Mouse (Mus musculus) lung, embryonic 15.5 days (tissue): ENCODE measurements around the gene Mybbp1a. TPM values are rescaled to one million over a fixed set of nuclear protein-coding genes. Genes with fewer than 3 reads are reported as not detected.

Experiments
- ATAC-seq: fragments of 200-750 bp; cut with Nextera tagmentation; 2 replicates; pipeline ENCODE4 v1.8.0; 2017; ENCODE audit warnings: moderate number of reproducible peaks, borderline replicate concordance; ENCODE audit not compliant: low FRiP score, low TSS enrichment; ENCODE audit errors: extremely low read depth
- H3K27ac ChIP-seq: fragments of 300-500 bp; sonication (generic); 2 replicates; pipeline ENCODE4 v1.5.1; 2015; ENCODE audit warnings: moderate library complexity, mild to moderate bottlenecking, inconsistent platforms
- H3K27me3 ChIP-seq: fragments of 300-500 bp; sonication (generic); 2 replicates; pipeline ENCODE4 v1.6.1; 2015; ENCODE audit warnings: inconsistent platforms
- H3K36me3 ChIP-seq: fragments of 300-500 bp; sonication (generic); 2 replicates; pipeline ENCODE4 v1.6.1; 2015; ENCODE audit warnings: inconsistent platforms
- H3K4me1 ChIP-seq: fragments of 300-500 bp; sonication (generic); 2 replicates; pipeline ENCODE4 v1.6.1; 2015; ENCODE audit warnings: inconsistent platforms
- H3K4me2 ChIP-seq: fragments of 300-500 bp; sonication (generic); 2 replicates; pipeline ENCODE4 v1.6.1; 2015; ENCODE audit warnings: inconsistent platforms, mild to moderate bottlenecking, moderate library complexity
- H3K4me3 ChIP-seq: fragments of 300-500 bp; sonication (generic); 2 replicates; pipeline ENCODE4 v1.5.1; 2015; ENCODE audit warnings: mild to moderate bottlenecking, inconsistent platforms
- H3K9ac ChIP-seq: fragments of 300-500 bp; sonication (generic); 2 replicates; pipeline ENCODE4 v1.6.1; 2015; ENCODE audit warnings: inconsistent platforms
- H3K9me3 ChIP-seq: fragments of 300-500 bp; sonication (generic); 2 replicates; pipeline ENCODE4 v1.6.1; 2016; ENCODE audit warnings: inconsistent platforms
- WGBS: fragments of 180-500 bp; shearing (Covaris S2); methylation state at CpG from one replicate; pipeline ENCODE4 v1.1.7; 2015; 5-methylcytosine and 5-hydroxymethylcytosine counted together
- polyA plus RNA-seq: library from polyadenylated mRNA; unstranded; fragments of >200 nt; fragmentation: Nextera tagmentation; extraction: Ambion mirVana; gene quantifications from 2 replicates; pipeline ENCODE4 v1.2.1, GENCODE M21; 2015

Mybbp1a gene
- polyA plus RNA-seq, 1 experiment from 2014 or later = 140 TPM

GRCm38 (mm10) chr11:72485157-72485556 lies 44.0 kb downstream of the Mybbp1a start:
- peaks cover 40% of the 10 kb centered on the region for H3K4me1 ChIP-seq
- no peak for ATAC-seq
- WGBS = 47% methylated on average over 5 of the region's 5 CpGs

DNA sequence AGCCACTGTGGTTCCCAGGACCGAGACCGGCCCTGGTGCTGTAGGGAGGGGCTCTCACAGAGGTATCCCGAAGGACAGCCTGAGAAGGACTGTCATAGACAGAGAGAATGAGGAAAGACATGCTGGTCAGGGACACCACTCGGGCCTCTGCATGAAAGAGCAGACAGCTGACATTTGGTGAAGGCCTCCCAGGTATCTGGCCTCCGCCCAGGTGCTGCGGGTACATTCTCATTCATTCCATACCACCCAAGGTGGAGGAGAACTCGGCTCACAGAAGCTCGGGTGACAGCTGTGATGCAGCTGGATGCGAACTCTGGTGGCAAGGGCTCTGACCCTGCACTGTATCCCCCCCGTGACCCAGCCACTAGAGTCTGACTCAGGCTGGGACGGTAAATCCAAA lies 44.8 kb downstream of the Mybbp1a start:
- Histone ChIP-seq H3K27ac (no peak overlapping the region), H3K9ac (no peak overlapping the region), H3K27me3 (peaks cover 21% of the 10 kb centered on the region), H3K4me2 (no peak overlapping the region), H3K4me3 (no peak overlapping the region), H3K36me3 (no peaks in the 10 kb centered on the region), H3K9me3 (no peaks in the 10 kb centered on the region), H3K4me1 (peaks cover 40% of the 10 kb centered on the region)
- 66% methylated on average over 11 of the region's 11 CpGs for WGBS
- ATAC-seq = no peak

More at GRCm38 (mm10) chr11:72485157-72485556, 44.0 kb downstream of the Mybbp1a start:
- H3K9me3 ChIP-seq = no peaks in the 10 kb centered on the region
- no peak overlapping the region for H3K9ac ChIP-seq
- H3K27me3 ChIP-seq = peaks cover 21% of the 10 kb centered on the region
- H3K4me2 ChIP-seq = no peak overlapping the region
- no peaks in the 10 kb centered on the region for H3K36me3 ChIP-seq
- H3K27ac ChIP-seq = 0 out of 2 replicates have a peak overlapping the region, but pooled peaks have one; percentile 3
- H3K4me3 ChIP-seq = no peak overlapping the region

DNA sequence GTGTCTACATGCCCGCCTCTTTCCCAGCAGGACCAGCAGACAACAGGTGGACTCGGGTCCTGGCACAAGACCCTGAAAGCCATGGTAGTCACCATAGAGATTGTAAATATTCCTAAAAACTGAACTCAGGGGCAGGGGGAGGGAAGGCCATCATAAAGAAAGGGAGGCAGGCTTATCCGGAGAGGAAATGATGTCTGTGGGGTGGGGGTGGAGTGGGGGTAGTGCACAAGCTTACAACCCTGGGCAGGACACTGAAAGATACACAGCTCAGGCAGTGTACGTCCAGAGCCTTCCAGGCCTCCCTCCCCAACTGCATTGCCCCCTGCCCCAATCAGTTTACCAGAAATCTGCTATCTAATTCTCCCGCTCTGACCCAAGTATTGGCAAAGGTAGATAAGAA lies 46.0 kb downstream of the Mybbp1a start:
- H3K4me2 ChIP-seq = peak overlapping the region; percentile 99
- no peak for ATAC-seq
- H3K4me1 ChIP-seq = peaks cover 40% of the 10 kb centered on the region
- H3K27me3 ChIP-seq = peaks cover 21% of the 10 kb centered on the region
- H3K27ac ChIP-seq = 0 out of 2 replicates have a peak overlapping the region, but pooled peaks have one; percentile 26
- no peaks in the 10 kb centered on the region for H3K9me3 ChIP-seq
- H3K9ac ChIP-seq = no peak overlapping the region
- no peaks in the 10 kb centered on the region for H3K36me3 ChIP-seq
- WGBS = 49% methylated on average over 5 of the region's 5 CpGs
- 0 out of 2 replicates have a peak overlapping the region, but pooled peaks have one; percentile 6 for H3K4me3 ChIP-seq

DNA sequence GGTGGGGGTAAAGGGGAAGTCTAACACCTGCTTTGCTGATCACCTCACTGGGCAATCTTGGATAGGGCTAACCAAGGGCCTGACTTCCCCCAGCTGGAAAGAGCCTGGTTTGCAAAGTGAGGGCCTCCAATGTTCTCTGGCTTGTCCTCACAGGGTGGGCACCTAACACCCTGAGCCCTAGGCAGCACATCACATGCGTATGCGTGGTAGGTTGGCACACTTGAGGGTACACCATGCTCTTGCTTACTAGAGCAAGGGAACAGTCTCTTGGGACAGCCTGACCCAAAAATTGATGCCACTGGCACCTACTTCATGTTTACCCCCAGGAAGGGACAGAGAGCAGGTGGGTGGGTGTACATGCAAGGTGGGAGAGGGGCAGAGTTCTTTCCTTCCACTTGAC lies 46.6 kb downstream of the Mybbp1a start:
- 89% methylated on average over 2 of the region's 2 CpGs for WGBS
- Histone ChIP-seq H3K4me2 (peak overlapping the region; percentile 99), H3K9ac (no peak overlapping the region), H3K27me3 (peaks cover 21% of the 10 kb centered on the region), H3K4me1 (peaks cover 40% of the 10 kb centered on the region), H3K36me3 (no peaks in the 10 kb centered on the region), H3K4me3 (peak overlapping the region; percentile 67; the same call in 1 of the 2 replicates), H3K27ac (0 out of 2 replicates have a peak overlapping the region, but pooled peaks have one; percentile 26), H3K9me3 (no peaks in the 10 kb centered on the region)
- no peak for ATAC-seq

DNA sequence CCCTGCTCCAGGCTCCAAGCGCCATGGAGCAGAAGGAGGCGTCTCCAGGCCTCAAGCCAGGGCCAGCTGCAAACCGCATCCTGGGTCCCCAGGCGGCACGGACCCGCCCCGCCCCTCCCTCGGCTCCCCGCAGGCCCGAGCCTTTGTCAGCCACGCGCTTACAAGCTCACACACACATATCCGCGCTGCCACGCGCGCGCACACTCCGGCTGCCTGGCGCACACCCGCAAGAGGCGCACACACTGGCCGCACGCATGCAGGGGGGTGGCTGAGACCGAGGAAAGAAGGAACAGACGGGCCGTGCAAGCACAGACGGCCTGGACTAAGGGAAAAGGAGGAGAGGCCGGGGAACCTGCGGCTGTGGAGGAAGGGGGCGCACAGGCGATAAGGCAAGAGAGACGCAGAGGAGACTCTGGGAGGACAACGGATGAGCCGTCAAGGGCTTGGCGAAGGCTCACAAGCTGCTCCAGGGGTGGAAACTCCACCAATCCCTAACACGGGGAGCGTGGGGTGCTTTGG lies 47.7 kb downstream of the Mybbp1a start:
- 0% methylated on average over 38 of the region's 38 CpGs for WGBS
- H3K4me3 ChIP-seq = peak overlapping the region; percentile 67
- H3K9me3 ChIP-seq = no peaks in the 10 kb centered on the region
- peaks cover 24% of the 10 kb centered on the region for H3K27me3 ChIP-seq
- peak overlapping the region; percentile 49 for H3K9ac ChIP-seq
- peak overlapping the region; percentile 45; the same call in 1 of the 2 replicates for H3K27ac ChIP-seq
- no peak for ATAC-seq
- peaks cover 40% of the 10 kb centered on the region for H3K4me1 ChIP-seq
- peak overlapping the region; percentile 99 for H3K4me2 ChIP-seq
- H3K36me3 ChIP-seq = no peaks in the 10 kb centered on the region

DNA sequence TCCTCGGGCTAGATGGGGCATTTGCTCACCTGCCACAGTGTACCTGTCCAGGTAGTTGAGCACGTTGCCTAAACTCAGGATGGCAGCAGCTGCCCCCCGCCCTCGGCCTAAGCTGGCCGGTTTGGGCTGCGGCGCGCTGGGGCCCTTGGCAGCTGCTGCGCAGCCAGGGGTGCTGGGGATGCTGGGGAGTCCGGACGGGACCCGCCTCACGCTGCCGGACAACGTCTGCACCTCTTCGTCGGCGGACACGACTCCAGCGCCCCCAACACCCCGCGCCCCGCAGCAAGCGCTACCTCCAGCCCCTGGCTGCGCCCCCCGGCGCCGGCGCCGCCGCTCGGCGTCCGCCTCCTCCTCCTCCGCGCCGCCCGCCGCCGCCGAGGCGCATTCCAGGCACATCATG lies 48.2 kb downstream of the Mybbp1a start:
- H3K27ac ChIP-seq = no peak overlapping the region; the same call in 1 of the 2 replicates
- no peaks in the 10 kb centered on the region for H3K36me3 ChIP-seq
- peak overlapping the region; percentile 67 for H3K4me3 ChIP-seq
- H3K27me3 ChIP-seq = peaks cover 24% of the 10 kb centered on the region
- peak overlapping the region; percentile 49 for H3K9ac ChIP-seq
- peak; percentile 6; the same call in 1 of the 2 replicates for ATAC-seq
- H3K4me2 ChIP-seq = peak overlapping the region; percentile 99
- H3K9me3 ChIP-seq = no peaks in the 10 kb centered on the region
- H3K4me1 ChIP-seq = peaks cover 39% of the 10 kb centered on the region
- 1% methylated on average over 19 of the region's 42 CpGs for WGBS

DNA sequence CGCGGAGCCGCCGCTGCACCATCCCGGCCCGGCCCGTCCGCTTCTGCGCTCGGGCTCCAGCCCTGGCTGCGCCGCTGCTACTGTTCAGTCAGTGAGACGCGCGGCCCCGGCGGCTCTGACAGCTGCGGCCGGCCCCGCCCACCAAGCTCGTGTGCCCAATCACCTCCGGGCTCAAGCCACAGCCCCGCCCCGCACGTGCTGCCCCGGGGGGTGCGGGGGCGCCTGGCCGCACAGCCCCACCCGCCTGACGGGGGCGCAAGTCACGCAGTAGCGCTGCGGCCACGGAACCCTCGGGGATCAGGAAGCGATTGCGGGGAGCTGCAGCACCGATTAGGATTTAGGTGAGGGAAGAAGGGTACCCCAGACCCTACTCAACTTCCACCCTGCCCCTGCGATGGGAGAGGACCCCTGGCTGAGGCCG lies 48.7 kb downstream of the Mybbp1a start, which contains the start of gene Spns2:
Gene Spns2 (minus strand): TSS at position 24 of the 421 bp plus-strand sequence.
- peak within 1 kb of the TSS; percentile 49 for H3K9ac ChIP-seq
- H3K27ac ChIP-seq = peak within 1 kb of the TSS; percentile 45
- peak within 1 kb of the TSS; percentile 99 for H3K4me2 ChIP-seq
- H3K4me1 ChIP-seq = peaks cover 34% of the 10 kb centered on the region
- peaks cover 24% of the 10 kb centered on the region for H3K27me3 ChIP-seq
- ATAC-seq = peak; percentile 91
- under 1% methylated on average over 42 of the region's 42 CpGs for WGBS
- peak within 1 kb of the TSS; percentile 67 for H3K4me3 ChIP-seq
- H3K9me3 ChIP-seq = no peaks in the 10 kb centered on the region
- H3K36me3 ChIP-seq = no peaks in the 10 kb centered on the region

DNA sequence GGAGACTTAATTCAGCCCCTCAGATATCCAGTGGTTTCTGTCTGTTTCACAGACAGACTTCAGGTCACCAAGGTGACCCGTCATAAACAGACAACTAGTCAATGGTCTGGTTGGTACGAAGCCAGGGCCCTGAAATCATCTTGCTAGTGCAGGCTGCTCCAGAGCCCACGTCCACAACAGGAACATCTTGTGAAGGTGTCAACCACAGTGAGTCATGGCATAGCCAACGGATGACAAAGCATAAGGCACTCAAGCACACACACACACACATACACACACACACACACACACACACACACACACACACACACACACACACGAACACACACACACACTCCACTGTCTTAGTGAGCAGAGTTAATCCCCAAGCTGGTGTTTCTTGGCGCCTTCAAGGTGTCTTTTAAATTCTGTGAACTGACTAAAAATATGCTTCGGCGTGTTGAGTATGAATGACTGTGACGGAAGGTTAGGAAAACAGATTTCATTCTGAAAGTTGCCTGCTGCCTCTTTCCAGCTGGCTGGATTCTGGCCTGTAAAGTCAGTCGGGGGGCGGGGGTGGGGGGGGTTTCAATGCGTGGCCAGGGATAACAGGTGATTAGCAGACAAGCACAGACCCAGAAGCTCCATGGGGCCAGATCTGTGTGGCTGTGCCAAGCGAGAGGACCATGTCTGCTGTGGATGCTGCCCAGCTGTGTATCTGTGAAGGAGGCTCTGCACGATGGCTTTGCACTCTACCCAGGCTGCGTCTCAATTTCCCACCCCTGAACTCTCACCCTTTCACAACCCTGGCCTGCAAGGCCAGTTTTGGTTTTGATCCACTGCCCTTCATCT lies 50.2 kb downstream of the Mybbp1a start:
- 59% methylated on average over 15 of the region's 15 CpGs for WGBS
- Histone ChIP-seq H3K9ac (no peak overlapping the region), H3K27ac (no peak overlapping the region), H3K4me3 (no peak overlapping the region), H3K36me3 (no peaks in the 10 kb centered on the region), H3K4me1 (peaks cover 21% of the 10 kb centered on the region), H3K9me3 (no peaks in the 10 kb centered on the region), H3K4me2 (no peak overlapping the region), H3K27me3 (peaks cover 24% of the 10 kb centered on the region)
- no peak for ATAC-seq

- H3K27ac ChIP-seq = no peak overlapping the region
- H3K27me3 ChIP-seq = peaks cover 3% of the 10 kb centered on the region; the same call in 1 of the 2 replicates
- peaks cover 1% of the 10 kb centered on the region for H3K4me1 ChIP-seq
- no peak overlapping the region for H3K9ac ChIP-seq
- no peak overlapping the region for H3K4me2 ChIP-seq
- ATAC-seq = no peak
- 47% methylated on average over 8 of the region's 8 CpGs for WGBS
- H3K4me3 ChIP-seq = no peak overlapping the region
- no peaks in the 10 kb centered on the region for H3K36me3 ChIP-seq
- H3K9me3 ChIP-seq = no peaks in the 10 kb centered on the region
Observed at GRCm38 (mm10) chr11:72494046-72494988, 53.2 kb downstream of the Mybbp1a start.

GRCm38 (mm10) chr11:72496066-72496465 lies 54.9 kb downstream of the Mybbp1a start:
- H3K27me3 ChIP-seq = 0 out of 2 replicates have a peak, but pooled peaks cover 3% of the 10 kb centered on the region
- no peak for ATAC-seq
- H3K9me3 ChIP-seq = no peaks in the 10 kb centered on the region
- H3K4me2 ChIP-seq = no peak overlapping the region
- H3K4me1 ChIP-seq = no peaks in the 10 kb centered on the region
- no peak overlapping the region for H3K27ac ChIP-seq
- no peak overlapping the region for H3K9ac ChIP-seq
- H3K4me3 ChIP-seq = no peak overlapping the region
- H3K36me3 ChIP-seq = no peaks in the 10 kb centered on the region
- WGBS = 48% methylated on average over 3 of the region's 3 CpGs

DNA sequence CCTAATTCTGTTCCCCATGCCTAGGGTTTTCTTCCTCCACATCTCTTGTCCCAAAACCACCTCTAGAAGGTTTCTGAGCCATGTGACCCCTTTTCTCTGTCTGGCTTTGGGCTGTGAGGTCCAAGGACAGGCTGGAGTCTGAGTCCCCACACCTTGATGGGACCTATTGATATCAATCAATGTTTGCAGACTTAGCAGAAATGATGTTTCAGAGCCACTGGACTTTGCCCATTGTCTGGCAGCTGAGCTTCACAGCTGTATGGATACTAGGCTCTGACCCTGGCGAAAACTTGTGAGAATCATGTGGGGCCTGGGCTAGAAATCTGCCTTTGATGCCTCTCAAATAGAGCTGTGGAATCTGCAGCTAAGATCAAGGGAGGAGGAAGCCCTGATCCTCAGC lies 55.6 kb downstream of the Mybbp1a start:
- no peak overlapping the region for H3K4me2 ChIP-seq
- H3K4me3 ChIP-seq = no peak overlapping the region
- WGBS = 52% methylated on average over 1 of the region's 1 CpGs
- no peak overlapping the region for H3K9ac ChIP-seq
- no peaks in the 10 kb centered on the region for H3K4me1 ChIP-seq
- H3K27me3 ChIP-seq = 0 out of 2 replicates have a peak, but pooled peaks cover 3% of the 10 kb centered on the region
- H3K9me3 ChIP-seq = no peaks in the 10 kb centered on the region
- ATAC-seq = no peak
- H3K27ac ChIP-seq = no peak overlapping the region
- H3K36me3 ChIP-seq = no peaks in the 10 kb centered on the region
